Mouse (Mus musculus): Measurements from ENCODE around the gene Sbds. TPM values are rescaled to one million over a fixed set of nuclear protein-coding genes. Genes with fewer than 3 reads are reported as not detected.
A peak's percentile ranks its signal among the peaks of the same experiment; 100 is the strongest.

Sbds gene
- polyA plus RNA-seq, 1 experiment from 2014 or later = 61.7 TPM

GRCm38 (mm10) chr5:130241426-130241825 is 13.9 kb downstream of the Sbds start:
- no peak for DNase-seq (ENCODE audit: low spot score)
- Histone ChIP-seq H3K27ac (no peak overlapping the region), H3K4me1 (no peaks in the 10 kb centered on the region), H3K27me3 (ENCODE audit: low read depth, poor library complexity, severe bottlenecking) (no peaks in the 10 kb centered on the region), H3K36me3 (peaks cover 100% of the 10 kb centered on the region), H3K4me3 (no peak overlapping the region), H3K9me3 (replicated peaks) (no peaks in the 10 kb centered on the region)
- 92% methylated on average over 12 of the region's 12 CpGs for WGBS

- DNase-seq (ENCODE audit: low spot score) = no peak
- no peak overlapping the region for H3K4me3 ChIP-seq
- no peaks in the 10 kb centered on the region for H3K4me1 ChIP-seq
- H3K9me3 ChIP-seq (replicated peaks) = no peaks in the 10 kb centered on the region
- H3K36me3 ChIP-seq = peaks cover 100% of the 10 kb centered on the region
- no peaks in the 10 kb centered on the region for H3K27me3 ChIP-seq (ENCODE audit: low read depth, poor library complexity, severe bottlenecking)
- no peak overlapping the region for H3K27ac ChIP-seq
- WGBS = 94% methylated on average over 2 of the region's 2 CpGs
Measured at GRCm38 (mm10) chr5:130239856-130240255, 15.5 kb downstream of the Sbds start.

GRCm38 (mm10) chr5:130239236-130239635 is 16.1 kb downstream of the Sbds start:
- peaks cover 100% of the 10 kb centered on the region for H3K36me3 ChIP-seq
- 91% methylated on average over 7 of the region's 7 CpGs for WGBS

GRCm38 (mm10) chr5:130236302-130236701 is 19.0 kb downstream of the Sbds start:
- no peaks in the 10 kb centered on the region for H3K9me3 ChIP-seq (replicated peaks)
- H3K36me3 ChIP-seq = peaks cover 100% of the 10 kb centered on the region
- 95% methylated on average over 8 of the region's 8 CpGs for WGBS
- H3K4me1 ChIP-seq = no peaks in the 10 kb centered on the region
- H3K27ac ChIP-seq = no peak overlapping the region
- DNase-seq (ENCODE audit: low spot score) = no peak
- H3K4me3 ChIP-seq = no peak overlapping the region
- no peaks in the 10 kb centered on the region for H3K27me3 ChIP-seq (ENCODE audit: low read depth, poor library complexity, severe bottlenecking)

More at GRCm38 (mm10) chr5:130239236-130239635, 16.1 kb downstream of the Sbds start:
- Histone ChIP-seq H3K27me3 (ENCODE audit: low read depth, poor library complexity, severe bottlenecking) (no peaks in the 10 kb centered on the region), H3K9me3 (replicated peaks) (no peaks in the 10 kb centered on the region), H3K4me1 (no peaks in the 10 kb centered on the region), H3K27ac (no peak overlapping the region), H3K4me3 (no peak overlapping the region)
- no peak for DNase-seq (ENCODE audit: low spot score)

GRCm38 (mm10) chr5:130228120-130228519 is 27.2 kb downstream of the Sbds start:
- Histone ChIP-seq H3K4me3 (no peak overlapping the region), H3K27ac (no peak overlapping the region), H3K27me3 (ENCODE audit: low read depth, poor library complexity, severe bottlenecking) (no peaks in the 10 kb centered on the region), H3K4me1 (peaks cover 9% of the 10 kb centered on the region), H3K9me3 (replicated peaks) (no peaks in the 10 kb centered on the region), H3K36me3 (peaks cover 64% of the 10 kb centered on the region)
- no peak for DNase-seq (ENCODE audit: low spot score)
- WGBS = 93% methylated on average over 4 of the region's 4 CpGs

- 92% methylated on average over 3 of the region's 3 CpGs for WGBS
- H3K27me3 ChIP-seq (ENCODE audit: low read depth, poor library complexity, severe bottlenecking) = no peaks in the 10 kb centered on the region
- no peak overlapping the region for H3K27ac ChIP-seq
- peaks cover 13% of the 10 kb centered on the region for H3K4me1 ChIP-seq
- peaks cover 50% of the 10 kb centered on the region for H3K36me3 ChIP-seq
- H3K9me3 ChIP-seq (replicated peaks) = no peaks in the 10 kb centered on the region
- H3K4me3 ChIP-seq = no peak overlapping the region
- DNase-seq (ENCODE audit: low spot score) = no peak
Measured at GRCm38 (mm10) chr5:130226790-130227189, 28.5 kb downstream of the Sbds start.

- H3K4me3 ChIP-seq = peak overlapping the region; percentile 99
- DNase-seq (ENCODE audit: low spot score) = peak; percentile 94
- WGBS = under 1% methylated on average over 88 of the region's 88 CpGs
- peaks cover 17% of the 10 kb centered on the region for H3K4me1 ChIP-seq
- H3K27me3 ChIP-seq (ENCODE audit: low read depth, poor library complexity, severe bottlenecking) = no peaks in the 10 kb centered on the region
- H3K9me3 ChIP-seq (replicated peaks) = no peaks in the 10 kb centered on the region
- H3K36me3 ChIP-seq = peaks cover 18% of the 10 kb centered on the region
- H3K27ac ChIP-seq = peak overlapping the region; percentile 96
Measured at GRCm38 (mm10) chr5:130222146-130223004, 33.0 kb downstream of the Sbds start.

GRCm38 (mm10) chr5:130221760-130222145 is 33.6 kb downstream of the Sbds start:
- H3K27me3 ChIP-seq (ENCODE audit: low read depth, poor library complexity, severe bottlenecking) = no peaks in the 10 kb centered on the region
- DNase-seq (ENCODE audit: low spot score) = no peak
- H3K4me1 ChIP-seq = peaks cover 17% of the 10 kb centered on the region
- 3% methylated on average over 10 of the region's 10 CpGs for WGBS
- peak overlapping the region; percentile 96 for H3K27ac ChIP-seq
- peaks cover 16% of the 10 kb centered on the region for H3K36me3 ChIP-seq
- peak overlapping the region; percentile 99 for H3K4me3 ChIP-seq
- H3K9me3 ChIP-seq (replicated peaks) = no peaks in the 10 kb centered on the region

GRCm38 (mm10) chr5:130221316-130221715 is 34.0 kb downstream of the Sbds start:
- Histone ChIP-seq H3K4me1 (peaks cover 17% of the 10 kb centered on the region), H3K27ac (peak overlapping the region; percentile 96), H3K27me3 (ENCODE audit: low read depth, poor library complexity, severe bottlenecking) (no peaks in the 10 kb centered on the region), H3K4me3 (peak overlapping the region; percentile 99), H3K9me3 (replicated peaks) (no peaks in the 10 kb centered on the region), H3K36me3 (peaks cover 14% of the 10 kb centered on the region)
- 51% methylated on average over 2 of the region's 2 CpGs for WGBS
- DNase-seq (ENCODE audit: low spot score) = no peak

GRCm38 (mm10) chr5:130218336-130218735 is 37.0 kb downstream of the Sbds start:
- Histone ChIP-seq H3K4me3 (no peak overlapping the region), H3K4me1 (peaks cover 11% of the 10 kb centered on the region), H3K27me3 (ENCODE audit: low read depth, poor library complexity, severe bottlenecking) (no peaks in the 10 kb centered on the region), H3K9me3 (replicated peaks) (no peaks in the 10 kb centered on the region), H3K27ac (no peak overlapping the region), H3K36me3 (peaks cover 11% of the 10 kb centered on the region)
- WGBS = 89% methylated on average over 5 of the region's 5 CpGs
- DNase-seq (ENCODE audit: low spot score) = no peak

- Histone ChIP-seq H3K4me3 (no peak overlapping the region), H3K36me3 (peaks cover 20% of the 10 kb centered on the region), H3K27me3 (ENCODE audit: low read depth, poor library complexity, severe bottlenecking) (no peaks in the 10 kb centered on the region), H3K27ac (no peak overlapping the region), H3K9me3 (replicated peaks) (no peaks in the 10 kb centered on the region), H3K4me1 (peaks cover 4% of the 10 kb centered on the region)
- no peak for DNase-seq (ENCODE audit: low spot score)
- WGBS = 92% methylated on average over 4 of the region's 4 CpGs
Measured at GRCm38 (mm10) chr5:130217406-130217805, 37.9 kb downstream of the Sbds start.

GRCm38 (mm10) chr5:130216781-130217180 is 38.5 kb downstream of the Sbds start, which contains the start of gene Tmem248:
TSS of gene Tmem248 (plus strand) at chr5:130217081.
- Histone ChIP-seq H3K9me3 (replicated peaks) (no peaks in the 10 kb centered on the region), H3K36me3 (peaks cover 26% of the 10 kb centered on the region), H3K27me3 (ENCODE audit: low read depth, poor library complexity, severe bottlenecking) (no peaks in the 10 kb centered on the region), H3K4me3 (no peak within 1 kb of the TSS), H3K27ac (no peak within 1 kb of the TSS), H3K4me1 (peaks cover 4% of the 10 kb centered on the region)
- WGBS = 85% methylated on average over 7 of the region's 7 CpGs
- DNase-seq (ENCODE audit: low spot score) = no peak

- H3K27me3 ChIP-seq (ENCODE audit: low read depth, poor library complexity, severe bottlenecking) = no peaks in the 10 kb centered on the region
- no peak for DNase-seq (ENCODE audit: low spot score)
- WGBS = 94% methylated on average over 11 of the region's 11 CpGs
- H3K9me3 ChIP-seq (replicated peaks) = no peaks in the 10 kb centered on the region
- no peak overlapping the region for H3K4me3 ChIP-seq
- no peaks in the 10 kb centered on the region for H3K4me1 ChIP-seq
- H3K36me3 ChIP-seq = peaks cover 61% of the 10 kb centered on the region
- H3K27ac ChIP-seq = no peak overlapping the region
Measured at GRCm38 (mm10) chr5:130212956-130213355, 42.4 kb downstream of the Sbds start.

Data from limb, embryonic 10.5 days (tissue).